Mouse (Mus musculus) stomach, postnatal 0 days (tissue): ENCODE data around the gene March7. TPM values are rescaled to one million over a fixed set of nuclear protein-coding genes. Genes with fewer than 3 reads are reported as not detected.

ENCODE experiments used
- ATAC-seq: fragments of 200-750 bp; cut with Nextera tagmentation; 2 replicates; pipeline ENCODE4 v1.8.0; 2017; ENCODE audit not compliant: low FRiP score, low TSS enrichment
- DNase-seq: peaks from one replicate; pipeline ENCODE4 v3.0.0-alpha.2; 2016; ENCODE audit warnings: low spot score
- H3K27ac ChIP-seq: fragments of 300-500 bp; sonication (generic); replicated peaks from 2 replicates; pipeline ENCODE4 v1.5.1; 2014; ENCODE audit warnings: mild to moderate bottlenecking, control low read depth
- H3K27me3 ChIP-seq: fragments of 300-500 bp; sonication (generic); 2 replicates; pipeline ENCODE4 v1.6.1; 2014; ENCODE audit warnings: low read length; ENCODE audit not compliant: control insufficient read depth, insufficient read depth
- H3K36me3 ChIP-seq: fragments of 300-500 bp; sonication (generic); 2 replicates; pipeline ENCODE4 v1.6.1; 2014; ENCODE audit warnings: low read length, mixed read lengths; ENCODE audit not compliant: control insufficient read depth, insufficient read depth
- H3K4me1 ChIP-seq: fragments of 300-500 bp; sonication (generic); replicated peaks from 2 replicates; pipeline ENCODE4 v1.6.1; 2014; ENCODE audit warnings: antibody characterized with exemption; ENCODE audit not compliant: control insufficient read depth, insufficient read depth
- H3K4me2 ChIP-seq: fragments of 300-500 bp; sonication (generic); replicated peaks from 2 replicates; pipeline ENCODE4 v1.6.1; 2014; ENCODE audit warnings: low read depth, mild to moderate bottlenecking, control low read depth, moderate library complexity
- H3K4me3 ChIP-seq: fragments of 300-500 bp; sonication (generic); 2 replicates; pipeline ENCODE4 v1.5.1; 2014; ENCODE audit warnings: low read depth, low read length, control low read depth
- H3K9ac ChIP-seq: fragments of 300-500 bp; sonication (generic); 2 replicates; pipeline ENCODE4 v1.6.1; 2014; ENCODE audit warnings: mild to moderate bottlenecking, low read length, control low read depth, mixed read lengths
- H3K9me3 ChIP-seq: fragments of 300-500 bp; sonication (generic); 2 replicates; pipeline ENCODE4 v1.6.1; 2016; ENCODE audit warnings: low read length; ENCODE audit not compliant: control insufficient read depth
- CTCF ChIP-seq: IDR thresholded peaks from 2 replicates; pipeline ENCODE4 v1.5.1; 2016; ENCODE audit warnings: antibody characterized with exemption, low read depth, mild to moderate bottlenecking, moderate library complexity
- EP300 ChIP-seq: optimal IDR thresholded peaks from 2 replicates; pipeline ENCODE3; 2016; ENCODE audit warnings: antibody characterized with exemption
- WGBS: fragments of 180-500 bp; shearing (Covaris S2); extraction: QIAGEN DNeasy Blood & Tissue Kit; methylation state at CpG from one replicate; pipeline ENCODE4 v1.1.7; 2014; 5-methylcytosine and 5-hydroxymethylcytosine counted together
- polyA plus RNA-seq: library from polyadenylated mRNA; unstranded; fragments of >200 nt; fragmentation: Nextera tagmentation; extraction: Ambion mirVana; gene quantifications from 2 replicates; pipeline ENCODE4 v1.2.1, GENCODE M21; 2015

The March7 gene
- polyA plus RNA-seq, 1 experiment from 2014 or later = 48.8 TPM

DNA sequence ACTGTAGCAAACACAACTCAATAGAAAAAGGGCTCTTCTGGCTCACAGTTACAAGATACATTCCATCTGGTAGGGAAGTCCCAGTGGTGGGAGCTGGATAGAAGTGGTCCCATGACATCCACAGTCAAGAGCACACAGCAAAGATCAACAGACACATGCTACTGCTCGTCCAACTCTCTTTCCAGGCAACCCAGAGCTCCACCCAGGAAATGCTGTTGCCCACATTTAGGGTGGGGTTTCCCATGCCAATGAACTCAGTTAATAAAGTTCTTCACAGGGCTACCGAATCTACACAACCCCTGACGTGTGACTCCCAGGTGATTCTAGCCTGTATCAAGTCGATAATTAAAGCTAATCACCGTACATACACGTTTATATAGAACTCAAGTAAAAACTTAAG is 5.5 kb upstream of the March7 start:
- Histone ChIP-seq H3K4me1 (no peaks in the 10 kb centered on the region), H3K9me3 (no peaks in the 10 kb centered on the region), H3K9ac (no peak overlapping the region), H3K27me3 (no peaks in the 10 kb centered on the region), H3K4me2 (no peak overlapping the region), H3K36me3 (no peaks in the 10 kb centered on the region; the same call in 1 of the 2 replicates), H3K27ac (no peak overlapping the region), H3K4me3 (no peak overlapping the region)
- ATAC-seq (no peak), DNase-seq (no peak)
- 79% methylated on average over 6 of the region's 6 CpGs for WGBS
- TF ChIP-seq EP300 (no peak), CTCF (no peak)

DNA sequence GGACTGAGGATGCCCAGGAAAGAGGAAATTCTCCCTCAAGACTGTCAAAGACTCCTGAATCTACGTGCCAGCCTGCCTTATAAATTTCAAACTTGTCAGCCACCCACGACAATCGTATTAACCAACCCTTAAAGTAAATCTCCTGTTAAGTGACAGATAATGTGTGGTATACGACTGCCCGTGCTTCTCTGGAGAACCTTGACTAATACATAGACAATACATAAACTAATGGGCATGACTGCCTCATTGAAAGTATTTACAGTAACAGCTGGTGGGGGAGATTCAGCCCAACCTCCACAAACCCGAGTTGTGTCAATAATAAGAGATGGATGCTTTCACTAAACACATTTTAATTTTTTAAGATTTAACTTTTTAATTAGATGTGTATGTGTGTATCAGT is 3.9 kb upstream of the March7 start:
- DNase-seq = no peak
- H3K4me1 ChIP-seq = no peaks in the 10 kb centered on the region
- no peak overlapping the region for H3K4me3 ChIP-seq
- 75% methylated on average over 6 of the region's 6 CpGs for WGBS
- TF ChIP-seq CTCF (no peak), EP300 (no peak)
- H3K4me2 ChIP-seq = no peak overlapping the region
- ATAC-seq = no peak
- H3K27ac ChIP-seq = no peak overlapping the region
- H3K27me3 ChIP-seq = no peaks in the 10 kb centered on the region
- no peaks in the 10 kb centered on the region; the same call in 1 of the 2 replicates for H3K36me3 ChIP-seq
- H3K9ac ChIP-seq = no peak overlapping the region
- H3K9me3 ChIP-seq = no peaks in the 10 kb centered on the region

DNA sequence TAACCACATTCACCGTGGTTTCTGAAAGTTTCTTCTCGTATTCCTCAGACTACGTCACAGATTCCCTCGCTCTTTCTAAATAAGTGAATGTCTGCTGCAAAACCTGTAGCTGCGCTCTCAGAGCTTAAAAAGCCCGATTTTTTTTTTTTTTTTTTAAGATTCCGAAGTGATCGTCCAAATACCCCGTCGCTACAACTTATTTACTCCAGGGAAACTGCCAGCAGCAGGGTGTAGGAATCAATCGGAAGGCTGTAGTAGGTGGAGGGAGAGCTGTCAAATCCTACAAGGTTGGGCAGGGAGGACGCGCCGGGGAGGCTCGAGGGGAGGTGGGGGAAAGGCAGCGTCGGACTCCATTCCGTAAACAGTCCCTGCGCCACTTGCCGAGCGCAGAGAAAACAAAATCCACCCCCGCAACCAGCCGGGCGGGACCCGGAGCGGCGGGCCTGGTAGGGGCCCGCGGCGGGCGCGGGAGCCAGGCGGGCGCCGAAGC is 520 bp upstream of the March7 start:
- H3K4me3 ChIP-seq = peak overlapping the region; percentile 93
- ATAC-seq = no peak; the same call in 1 of the 2 replicates
- TF ChIP-seq CTCF = no peak
- no peak for TF ChIP-seq EP300
- no peaks in the 10 kb centered on the region for H3K9me3 ChIP-seq
- under 1% methylated on average over 35 of the region's 35 CpGs for WGBS
- peaks cover 3% of the 10 kb centered on the region; the same call in 1 of the 2 replicates for H3K4me1 ChIP-seq
- peak overlapping the region; percentile 63 for H3K4me2 ChIP-seq
- H3K36me3 ChIP-seq = no peaks in the 10 kb centered on the region; the same call in 1 of the 2 replicates
- H3K9ac ChIP-seq = peak overlapping the region; percentile 98
- H3K27ac ChIP-seq = peak overlapping the region; percentile 95
- DNase-seq = peak; percentile 53
- no peaks in the 10 kb centered on the region for H3K27me3 ChIP-seq

DNA sequence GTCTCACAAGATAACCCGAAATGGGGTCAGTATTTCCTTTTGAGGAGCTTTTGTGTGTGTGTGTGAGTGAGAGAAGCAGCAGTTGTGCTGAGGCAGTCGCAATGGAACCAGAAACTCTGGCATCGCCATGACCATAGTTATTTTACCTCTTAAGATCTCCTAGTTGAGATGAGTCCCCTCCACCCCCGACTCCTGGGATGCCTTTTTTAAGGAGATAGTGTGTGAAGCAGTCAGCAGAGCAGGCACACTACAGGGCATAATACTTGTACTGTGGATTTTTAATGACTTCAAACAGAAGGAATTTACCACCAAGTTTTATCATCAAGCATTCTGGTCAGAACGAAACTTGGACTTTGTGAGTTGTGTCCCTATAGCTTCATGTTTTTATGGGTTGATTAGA is 1.1 kb downstream of the March7 start:
- Histone ChIP-seq H3K4me3 (peak overlapping the region; percentile 93), H3K36me3 (no peaks in the 10 kb centered on the region), H3K9me3 (no peaks in the 10 kb centered on the region), H3K4me1 (peaks cover 3% of the 10 kb centered on the region; the same call in 1 of the 2 replicates), H3K4me2 (peak overlapping the region; percentile 68), H3K9ac (peak overlapping the region; percentile 98), H3K27me3 (no peaks in the 10 kb centered on the region), H3K27ac (peak overlapping the region; percentile 95)
- ATAC-seq (no peak), DNase-seq (no peak)
- 9% methylated on average over 5 of the region's 5 CpGs for WGBS
- TF ChIP-seq EP300 (no peak), CTCF (no peak)

DNA sequence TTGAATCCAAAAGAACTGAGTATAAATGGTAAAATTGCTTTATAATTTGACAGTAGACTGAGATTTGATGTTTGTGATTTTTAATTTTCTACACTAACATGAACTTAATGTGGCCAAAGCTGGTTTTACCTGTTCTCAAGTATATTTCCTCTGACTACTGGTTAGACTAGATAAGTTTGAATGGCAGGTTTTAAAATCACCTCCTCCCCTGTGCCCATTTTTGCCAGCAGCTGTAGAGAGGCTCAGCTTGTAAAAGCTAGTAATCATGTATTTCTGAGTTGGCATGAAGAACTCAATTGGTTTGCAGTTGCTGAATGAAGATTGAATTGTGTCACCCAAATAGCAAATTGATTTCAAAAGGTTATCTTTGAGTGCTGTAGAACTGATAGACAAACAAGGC is 2.8 kb downstream of the March7 start:
- no peaks in the 10 kb centered on the region; the same call in 1 of the 2 replicates for H3K36me3 ChIP-seq
- no peaks in the 10 kb centered on the region for H3K27me3 ChIP-seq
- no peaks in the 10 kb centered on the region for H3K9me3 ChIP-seq
- TF ChIP-seq CTCF (no peak), EP300 (no peak)
- no peak overlapping the region for H3K9ac ChIP-seq
- H3K4me2 ChIP-seq = no peak overlapping the region
- ATAC-seq (no peak), DNase-seq (no peak)
- no peak overlapping the region for H3K4me3 ChIP-seq
- peaks cover 6% of the 10 kb centered on the region; the same call in 1 of the 2 replicates for H3K4me1 ChIP-seq
- H3K27ac ChIP-seq = no peak overlapping the region

DNA sequence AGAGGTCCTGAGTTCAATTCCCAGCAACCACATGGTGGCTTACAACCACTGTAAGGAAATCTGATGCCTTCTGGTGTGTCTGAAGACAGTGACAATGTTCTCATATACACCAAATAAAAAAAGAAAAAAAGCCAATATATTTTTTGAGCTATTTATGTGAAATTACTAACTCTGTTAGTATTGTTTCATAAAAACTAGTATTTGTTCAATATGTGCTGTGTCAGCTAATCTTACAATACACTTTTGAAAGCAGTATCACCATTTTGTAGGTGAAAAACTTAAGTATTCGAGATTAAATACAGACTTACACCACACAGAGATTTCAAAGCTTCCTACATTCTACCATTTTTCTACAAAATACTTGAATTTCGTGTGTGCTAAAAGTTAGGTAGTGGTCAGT is 5.0 kb downstream of the March7 start:
- Histone ChIP-seq H3K4me1 (peaks cover 6% of the 10 kb centered on the region; the same call in 1 of the 2 replicates), H3K27ac (no peak overlapping the region), H3K27me3 (no peaks in the 10 kb centered on the region), H3K4me3 (no peak overlapping the region), H3K9me3 (no peaks in the 10 kb centered on the region), H3K4me2 (no peak overlapping the region), H3K36me3 (no peaks in the 10 kb centered on the region; the same call in 1 of the 2 replicates), H3K9ac (no peak overlapping the region)
- DNase-seq (no peak), ATAC-seq (no peak)
- TF ChIP-seq CTCF (no peak), EP300 (no peak)
- 89% methylated on average over 2 of the region's 2 CpGs for WGBS
